Mouse (Mus musculus) gastrocnemius, postnatal 4 days (tissue): ENCODE data around the gene Gm45618. TPM values are rescaled to one million over a fixed set of nuclear protein-coding genes. Genes with fewer than 3 reads are reported as not detected.
A peak's percentile ranks its signal among the peaks of the same experiment; 100 is the strongest.

ENCODE experiments used
- DNase-seq, 2 experiments: peaks; one replicate each; pipeline ENCODE4 v3.0.0; 2021 to 2022; ENCODE audit warnings: low spot score in 2 of 2, mixed read lengths in 2 of 2
- total RNA-seq, 2 experiments: library from RNA; stranded (reverse); gene quantifications; 2 replicates each; pipeline ENCODE4 v1.2.3; 2021

The Gm45618 gene
- total RNA-seq, 2 experiments from 2014 or later, result not detected

DNA sequence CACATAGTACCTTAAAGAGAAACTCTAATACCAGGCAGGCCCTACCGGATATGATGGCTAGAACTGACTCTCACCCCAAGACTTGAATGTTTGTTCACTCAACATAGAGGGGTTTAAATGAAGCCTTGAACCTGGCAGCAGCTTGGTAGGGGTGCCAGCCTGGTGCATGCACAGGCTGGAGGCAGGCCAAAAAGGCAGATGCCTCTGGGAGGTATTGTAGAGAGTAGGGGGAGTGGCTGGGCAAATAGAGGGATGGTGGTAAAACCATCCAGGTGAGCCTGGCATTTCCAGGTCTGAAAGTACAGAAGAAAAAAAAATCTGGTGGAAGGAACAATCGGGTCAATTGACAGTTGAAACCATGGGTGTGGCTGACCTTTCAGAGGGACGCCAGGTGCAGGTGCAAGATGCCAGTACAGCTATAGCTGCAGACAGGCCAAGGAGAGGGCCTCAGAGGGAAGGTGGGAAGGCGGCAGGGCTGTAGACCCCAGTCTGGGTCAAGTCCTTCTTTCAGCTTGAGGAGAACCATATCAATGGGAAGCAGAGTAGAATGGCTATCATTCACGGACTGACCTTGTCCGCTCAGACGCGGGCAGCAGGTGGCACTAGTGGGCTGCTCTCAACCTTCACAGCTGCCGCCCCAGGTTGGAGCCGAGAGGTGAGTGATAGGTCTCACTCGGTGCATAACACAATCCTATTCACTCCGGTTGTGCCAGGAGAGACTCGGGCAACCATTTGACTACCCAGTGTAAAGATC lies 49.9 kb downstream of the Gm45618 start:
- peak in 1 of 2 experiments; percentile 66 for DNase-seq

Other genes starting within 250 kb of the Gm45618 start
- 10 to 100 TPM; 31.1 to 34.3 TPM for gene Tollip, start 202.2 kb downstream of the Gm45618 start, total RNA-seq
- gene Brsk2, start 171.0 kb downstream of the Gm45618 start, total RNA-seq, result under 1 TPM; 0.78 to 0.96 TPM
- gene Mob2, start 59.7 kb downstream of the Gm45618 start, total RNA-seq, result 10 to 100 TPM; 45.0 to 47.9 TPM
- gene Dusp8, start 24.9 kb downstream of the Gm45618 start, total RNA-seq, result 10 to 100 TPM; 14.3 to 20.4 TPM
- gene Gm39115, start 15.3 kb upstream of the Gm45618 start, total RNA-seq, result not detected
- gene Gm45337, start 23.9 kb upstream of the Gm45618 start, total RNA-seq, result not detected
- not detected for gene Gm29735, start 36.4 kb upstream of the Gm45618 start, total RNA-seq
- gene Gm4553, start 45.0 kb upstream of the Gm45618 start, total RNA-seq, result not detected
- not detected for gene Krtap5-2, start 55.3 kb upstream of the Gm45618 start, total RNA-seq
- gene Gm10153, start 69.7 kb upstream of the Gm45618 start, total RNA-seq, result not detected
- not detected for gene Krtap5-3, start 80.6 kb upstream of the Gm45618 start, total RNA-seq
- not detected for gene Gm7579, start 91.1 kb upstream of the Gm45618 start, total RNA-seq
- not detected for gene Krtap5-5, start 109.2 kb upstream of the Gm45618 start, total RNA-seq
- gene Gm40460, start 120.3 kb upstream of the Gm45618 start, total RNA-seq, result not detected
- gene Gm2431, start 137.6 kb upstream of the Gm45618 start, total RNA-seq, result not detected
- not detected for gene Gm4559, start 153.6 kb upstream of the Gm45618 start, total RNA-seq
- gene Krtap5-1, start 176.4 kb upstream of the Gm45618 start, total RNA-seq, result not detected
- gene Krtap5-4, start 182.8 kb upstream of the Gm45618 start, total RNA-seq, result not detected